Mouse (Mus musculus) hindbrain, postnatal 0 days (tissue): ENCODE results near the gene Sgms1. TPM values are rescaled to one million over a fixed set of nuclear protein-coding genes. Genes with fewer than 3 reads are reported as not detected.

Experiments used
- ATAC-seq: fragments of 200-750 bp; cut with Nextera tagmentation; 2 replicates; pipeline ENCODE4 v1.8.0; 2017; ENCODE audit warnings: mild to moderate bottlenecking, moderate TSS enrichment, moderate library complexity
- DNase-seq: peaks from one replicate; pipeline ENCODE4 v3.0.0-alpha.2; 2015; ENCODE audit warnings: low spot score
- H3K27ac ChIP-seq: fragments of 300-500 bp; sonication (generic); 2 replicates; pipeline ENCODE4 v1.5.1; 2014; ENCODE audit warnings: mild to moderate bottlenecking
- H3K27me3 ChIP-seq: fragments of 300-500 bp; sonication (generic); 2 replicates; pipeline ENCODE4 v1.6.1; 2014; ENCODE audit warnings: low read length, mixed read lengths; ENCODE audit not compliant: insufficient read depth
- H3K36me3 ChIP-seq: fragments of 300-500 bp; sonication (generic); 2 replicates; pipeline ENCODE4 v1.6.1; 2014; ENCODE audit warnings: low read length, mixed read lengths; ENCODE audit not compliant: insufficient read depth
- H3K4me1 ChIP-seq: fragments of 300-500 bp; sonication (generic); 2 replicates; pipeline ENCODE4 v1.6.1; 2014; ENCODE audit warnings: antibody characterized with exemption, low read length, mixed read lengths; ENCODE audit not compliant: insufficient read depth
- H3K4me2 ChIP-seq: fragments of 300-500 bp; sonication (generic); 2 replicates; pipeline ENCODE4 v1.6.1; 2014; ENCODE audit warnings: low read depth, mild to moderate bottlenecking, low read length, moderate library complexity, mixed read lengths
- H3K4me3 ChIP-seq: fragments of 300-500 bp; sonication (generic); 2 replicates; pipeline ENCODE4 v1.5.1; 2014; ENCODE audit warnings: low read length
- H3K9ac ChIP-seq: fragments of 300-500 bp; sonication (generic); replicated peaks from 2 replicates; pipeline ENCODE4 v1.6.1; 2014; ENCODE audit warnings: mild to moderate bottlenecking, low read length, moderate library complexity, mixed read lengths
- H3K9me3 ChIP-seq: fragments of 300-500 bp; sonication (generic); 2 replicates; pipeline ENCODE4 v1.6.1; 2016; ENCODE audit warnings: low read length, mixed read lengths
- CTCF ChIP-seq: IDR thresholded peaks from 2 replicates; pipeline ENCODE4 v1.5.1; 2016; ENCODE audit warnings: antibody characterized with exemption, control low read depth, low read depth
- WGBS: fragments of 180-500 bp; shearing (Covaris S2); extraction: QIAGEN DNeasy Blood & Tissue Kit; methylation state at CpG from one replicate; pipeline ENCODE4 v1.1.7; 2014; 5-methylcytosine and 5-hydroxymethylcytosine counted together
- polyA plus RNA-seq: library from polyadenylated mRNA; unstranded; fragments of >200 nt; fragmentation: Nextera tagmentation; extraction: Ambion mirVana; gene quantifications from 2 replicates; pipeline ENCODE4 v1.2.1, GENCODE M21; 2015
- total RNA-seq: library from RNA; depleted of rRNA; stranded (reverse); fragments of >200 nt; gene quantifications from 2 replicates; pipeline ENCODE4 v1.2.3, GENCODE M21; 2014

Gene Sgms1
- total and polyA plus RNA-seq, 2 experiments from 2014 or later: 23.2 to 32.5 TPM

GRCm38 (mm10) chr19:32106750-32107149, 282.8 kb downstream of the Sgms1 start:
- H3K9ac ChIP-seq: no peak overlapping the region
- H3K9me3 ChIP-seq: no peaks in the 10 kb centered on the region
- no peaks in the 10 kb centered on the region for H3K4me1 ChIP-seq
- ATAC-seq (no peak), DNase-seq (no peak)
- WGBS: 98% methylated on average over 2 of the region's 2 CpGs
- no peak overlapping the region for H3K27ac ChIP-seq
- H3K27me3 ChIP-seq: no peaks in the 10 kb centered on the region
- H3K36me3 ChIP-seq: no peaks in the 10 kb centered on the region
- TF ChIP-seq CTCF: no peak
- no peak overlapping the region for H3K4me3 ChIP-seq
- H3K4me2 ChIP-seq: no peak overlapping the region

GRCm38 (mm10) chr19:32104217-32104616, 285.3 kb downstream of the Sgms1 start:
- WGBS: 60% methylated on average over 4 of the region's 4 CpGs
- TF ChIP-seq CTCF: no peak

GRCm38 (mm10) chr19:32102976-32103300, 286.6 kb downstream of the Sgms1 start:
- Histone ChIP-seq H3K36me3 (no peaks in the 10 kb centered on the region), H3K27me3 (no peaks in the 10 kb centered on the region), H3K27ac (no peak overlapping the region), H3K4me1 (no peaks in the 10 kb centered on the region), H3K9ac (peak overlapping the region; percentile 54), H3K4me3 (peak overlapping the region; percentile 40), H3K9me3 (no peaks in the 10 kb centered on the region), H3K4me2 (peak overlapping the region; percentile 65)
- peak; percentile 54 for DNase-seq
- peak; percentile 81 for ATAC-seq
- WGBS: 3% methylated on average over 9 of the region's 9 CpGs
- no peak for TF ChIP-seq CTCF

More at GRCm38 (mm10) chr19:32104217-32104616, 285.3 kb downstream of the Sgms1 start:
- ATAC-seq (no peak), DNase-seq (no peak)
- Histone ChIP-seq H3K27me3 (no peaks in the 10 kb centered on the region), H3K9me3 (no peaks in the 10 kb centered on the region), H3K4me1 (no peaks in the 10 kb centered on the region), H3K4me3 (no peak overlapping the region), H3K36me3 (no peaks in the 10 kb centered on the region), H3K27ac (no peak overlapping the region), H3K9ac (no peak overlapping the region), H3K4me2 (no peak overlapping the region)

- no peak for TF ChIP-seq CTCF
- Histone ChIP-seq H3K4me3 (peak overlapping the region; percentile 40), H3K4me2 (peak overlapping the region; percentile 65), H3K27ac (no peak overlapping the region), H3K27me3 (no peaks in the 10 kb centered on the region), H3K4me1 (no peaks in the 10 kb centered on the region), H3K36me3 (no peaks in the 10 kb centered on the region), H3K9ac (peak overlapping the region; percentile 54), H3K9me3 (no peaks in the 10 kb centered on the region)
- ATAC-seq: peak; percentile 33
- WGBS: 15% methylated on average over 18 of the region's 18 CpGs
- DNase-seq: peak; percentile 9
Measured at GRCm38 (mm10) chr19:32102294-32102975, 287.1 kb downstream of the Sgms1 start.

- ATAC-seq: no peak
- H3K4me1 ChIP-seq: no peaks in the 10 kb centered on the region
- no peak for DNase-seq
- H3K27ac ChIP-seq: no peak overlapping the region
- 83% methylated on average over 3 of the region's 3 CpGs for WGBS
- H3K27me3 ChIP-seq: no peaks in the 10 kb centered on the region
- H3K9me3 ChIP-seq: no peaks in the 10 kb centered on the region
- H3K36me3 ChIP-seq: no peaks in the 10 kb centered on the region
- peak; percentile 7; the same call in 1 of the 2 replicates for TF ChIP-seq CTCF
- H3K4me3 ChIP-seq: no peak overlapping the region
- H3K4me2 ChIP-seq: no peak overlapping the region
- H3K9ac ChIP-seq: no peak overlapping the region
Measured at GRCm38 (mm10) chr19:32098582-32098981, 290.9 kb downstream of the Sgms1 start.

- no peak overlapping the region for H3K27ac ChIP-seq
- no peaks in the 10 kb centered on the region for H3K9me3 ChIP-seq
- H3K4me3 ChIP-seq: no peak overlapping the region
- H3K9ac ChIP-seq: no peak overlapping the region
- WGBS: 89% methylated on average over 4 of the region's 4 CpGs
- ATAC-seq (no peak), DNase-seq (no peak)
- no peak overlapping the region for H3K4me2 ChIP-seq
- H3K27me3 ChIP-seq: no peaks in the 10 kb centered on the region
- H3K36me3 ChIP-seq: no peaks in the 10 kb centered on the region
- H3K4me1 ChIP-seq: no peaks in the 10 kb centered on the region
- no peak for TF ChIP-seq CTCF
Measured at GRCm38 (mm10) chr19:32092358-32092757, 297.2 kb downstream of the Sgms1 start.

- H3K9ac ChIP-seq: no peak overlapping the region
- no peak overlapping the region for H3K4me3 ChIP-seq
- H3K27me3 ChIP-seq: no peaks in the 10 kb centered on the region
- no peak for TF ChIP-seq CTCF
- H3K27ac ChIP-seq: no peak overlapping the region
- H3K4me2 ChIP-seq: no peak overlapping the region
- no peaks in the 10 kb centered on the region for H3K36me3 ChIP-seq
- no peaks in the 10 kb centered on the region for H3K4me1 ChIP-seq
- ATAC-seq (no peak), DNase-seq (no peak)
- WGBS: 87% methylated on average over 4 of the region's 4 CpGs
- H3K9me3 ChIP-seq: no peaks in the 10 kb centered on the region
Measured at GRCm38 (mm10) chr19:32090804-32091203, 298.7 kb downstream of the Sgms1 start.
